Comparison of ENCODE assay signal across 39 mouse cellular contexts in the genomic region with DNA sequence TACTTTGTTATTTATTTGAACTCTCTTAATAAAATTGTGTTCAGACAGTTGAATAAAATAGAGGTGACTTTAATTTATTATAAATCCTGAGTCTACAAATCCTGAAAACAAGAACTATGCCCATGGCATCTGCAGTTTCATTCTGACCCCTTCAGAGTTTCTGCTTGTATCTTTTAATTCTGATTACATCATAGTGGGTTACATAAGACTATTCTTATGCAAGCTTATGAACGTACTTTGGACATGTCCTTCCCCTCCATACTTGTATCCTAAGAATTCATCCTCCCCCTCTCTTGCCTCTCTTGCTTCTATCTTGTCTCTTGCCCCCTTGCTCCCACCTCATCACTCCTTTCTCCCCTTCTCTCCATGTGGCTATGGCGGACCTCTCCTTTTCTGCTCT. TPM values are rescaled to one million over a fixed set of nuclear protein-coding genes. Genes with fewer than 3 reads are reported as not detected.
"Had no signal": no experiment of that assay in that cellular context is flagged by ENCODE, and none has a peak within 500 bp of the region (broad histone marks: within the 10 kb centered on the region; RNA-seq: fewer than 3 reads in every experiment).

No protein-coding gene starts in this region.

- ATAC-seq: liver, embryonic 12.5 days; liver, postnatal 0 days; lung, postnatal 0 days; midbrain, embryonic 13.5 days; midbrain, embryonic 15.5 days; midbrain, embryonic 16.5 days had no signal

- DNase-seq: left cerebral cortex, postnatal 4 days; liver, embryonic 13.5 days; liver, postnatal 0 days; lung, adult 18-20 months; lung, adult 2 months; lung, embryonic 14.5 days; lung, postnatal 10 days; lung, postnatal 14 days; lung, postnatal 36 days; lung, postnatal 4 days; midbrain, embryonic 14.5 days had no signal

- H3K4me3 ChIP-seq: left cerebral cortex, adult 2 months; limb, embryonic 10.5 days; limb, embryonic 12.5 days; limb, embryonic 13.5 days; limb, embryonic 15.5 days; liver, embryonic 12.5 days; liver, embryonic 13.5 days; liver, embryonic 15.5 days; lung, embryonic 15.5 days; megakaryocyte, embryonic 14.5 days; midbrain, embryonic 10.5 days; midbrain, embryonic 12.5 days; midbrain, embryonic 13.5 days; midbrain, embryonic 15.5 days; myocyte; neural tube, embryonic 12.5 days had no signal

- H3K4me1 ChIP-seq: limb, embryonic 10.5 days; limb, embryonic 12.5 days; limb, embryonic 13.5 days; limb, embryonic 15.5 days; liver, embryonic 12.5 days; liver, embryonic 13.5 days; liver, embryonic 15.5 days; lung, embryonic 15.5 days; megakaryocyte, embryonic 14.5 days; midbrain, embryonic 10.5 days; midbrain, embryonic 12.5 days; midbrain, embryonic 13.5 days; midbrain, embryonic 15.5 days; neural tube, embryonic 12.5 days had no signal

- H3K9ac ChIP-seq: limb, embryonic 12.5 days; limb, embryonic 13.5 days; limb, embryonic 15.5 days; liver, embryonic 12.5 days; liver, embryonic 13.5 days; liver, embryonic 14.5 days; liver, embryonic 15.5 days; liver, postnatal 0 days; lung, embryonic 14.5 days; lung, embryonic 15.5 days; midbrain, embryonic 12.5 days; midbrain, embryonic 13.5 days; midbrain, embryonic 15.5 days; neural tube, embryonic 12.5 days had no signal

- H3K27me3 ChIP-seq: limb, embryonic 12.5 days; limb, embryonic 13.5 days; limb, embryonic 15.5 days; liver, embryonic 12.5 days; liver, embryonic 13.5 days; liver, embryonic 15.5 days; lung, embryonic 15.5 days; megakaryocyte, embryonic 14.5 days; midbrain, embryonic 12.5 days; midbrain, embryonic 13.5 days; midbrain, embryonic 15.5 days; neural tube, embryonic 12.5 days had no signal

- H3K36me3 ChIP-seq: limb, embryonic 10.5 days; limb, embryonic 12.5 days; limb, embryonic 13.5 days; limb, embryonic 15.5 days; liver, embryonic 12.5 days; liver, embryonic 13.5 days; liver, embryonic 15.5 days; lung, embryonic 15.5 days; midbrain, embryonic 10.5 days; midbrain, embryonic 12.5 days; midbrain, embryonic 13.5 days; midbrain, embryonic 15.5 days; neural tube, embryonic 12.5 days had no signal

- H3K27ac ChIP-seq: left cerebral cortex, adult 2 months; limb, embryonic 10.5 days; limb, embryonic 12.5 days; limb, embryonic 13.5 days; limb, embryonic 15.5 days; liver, embryonic 12.5 days; liver, embryonic 13.5 days; liver, embryonic 14.5 days; liver, embryonic 15.5 days; lung, embryonic 15.5 days; macrophage; midbrain, embryonic 10.5 days; midbrain, embryonic 12.5 days; midbrain, embryonic 13.5 days; midbrain, embryonic 15.5 days; neural tube, embryonic 12.5 days had no signal

RNA-seq across cellular contexts. Expression of a gene that starts 7.6 kb away (rescaled TPM):
- total RNA-seq: megakaryocyte-erythroid progenitor cell, adult 5-6 weeks; monocyte, adult 5-6 weeks had no signal
- polyA plus RNA-seq: limb, embryonic 10.5 days; limb, embryonic 11.5 days; limb, embryonic 12.5 days; limb, embryonic 13.5 days; limb, embryonic 14.5 days; limb, embryonic 15.5 days; liver, embryonic 11.5 days; liver, embryonic 12.5 days; liver, embryonic 13.5 days; liver, embryonic 14.5 days; liver, embryonic 15.5 days; liver, embryonic 16.5 days; liver, postnatal 0 days; lung, adult 2 months; lung, embryonic 14.5 days; lung, embryonic 15.5 days; lung, embryonic 16.5 days; lung, postnatal 0 days; macrophage; midbrain, embryonic 10.5 days; midbrain, embryonic 11.5 days; myocyte; neural tube, embryonic 11.5 days; neural tube, embryonic 12.5 days had no signal
